Mouse (Mus musculus) liver, postnatal 0 days (tissue): ENCODE measurements around the gene Wwox. TPM values are rescaled to one million over a fixed set of nuclear protein-coding genes. Genes with fewer than 3 reads are reported as not detected.

Source experiments
- ATAC-seq: fragments of 200-750 bp; cut with Nextera tagmentation; 2 replicates; pipeline ENCODE4 v1.8.0; 2017; ENCODE audit warnings: mild to moderate bottlenecking, moderate library complexity
- DNase-seq: peaks from one replicate; pipeline ENCODE4 v3.0.0-alpha.2; 2016
- H3K27ac ChIP-seq: fragments of 300-500 bp; sonication (generic); 2 replicates; pipeline ENCODE4 v1.5.1; 2014; ENCODE audit warnings: antibody characterized with exemption, moderate library complexity, mild to moderate bottlenecking, low read depth
- H3K27me3 ChIP-seq: fragments of 300-500 bp; sonication (generic); 2 replicates; pipeline ENCODE4 v1.6.1; 2014; ENCODE audit warnings: low read length, control low read depth, mixed read lengths; ENCODE audit not compliant: insufficient read depth
- H3K36me3 ChIP-seq: fragments of 300-500 bp; sonication (generic); replicated peaks from 2 replicates; pipeline ENCODE4 v1.6.1; 2014; ENCODE audit warnings: mild to moderate bottlenecking, control low read depth, low read length, moderate library complexity, mixed read lengths; ENCODE audit not compliant: insufficient read depth
- H3K4me1 ChIP-seq: fragments of 300-500 bp; sonication (generic); 2 replicates; pipeline ENCODE4 v1.6.1; 2014; ENCODE audit warnings: antibody characterized with exemption, mild to moderate bottlenecking, control low read depth; ENCODE audit not compliant: insufficient read depth
- H3K4me2 ChIP-seq: fragments of 300-500 bp; sonication (generic); 2 replicates; pipeline ENCODE4 v1.6.1; 2014; ENCODE audit warnings: low read depth, mild to moderate bottlenecking, low read length, moderate library complexity, mixed read lengths
- H3K4me3 ChIP-seq: fragments of 300-500 bp; sonication (generic); 2 replicates; pipeline ENCODE4 v1.5.1; 2014; ENCODE audit warnings: low read depth, low read length
- H3K9ac ChIP-seq: fragments of 300-500 bp; sonication (generic); replicated peaks from 2 replicates; pipeline ENCODE4 v1.6.1; 2014; ENCODE audit warnings: mild to moderate bottlenecking, moderate library complexity
- H3K9me3 ChIP-seq: fragments of 300-500 bp; sonication (generic); 2 replicates; pipeline ENCODE4 v1.6.1; 2016; ENCODE audit warnings: mild to moderate bottlenecking, control low read depth, low read length, mixed read lengths
- CTCF ChIP-seq: sonication (generic); IDR thresholded peaks from 2 replicates; pipeline ENCODE4 v1.5.1; 2016; ENCODE audit warnings: antibody characterized with exemption, low read depth
- EP300 ChIP-seq: IDR thresholded peaks from 2 replicates; pipeline ENCODE4 v1.6.1; 2016; ENCODE audit warnings: antibody characterized with exemption, low read depth, mild to moderate bottlenecking
- WGBS: fragments of 180-500 bp; shearing (Covaris S2); extraction: QIAGEN DNeasy Blood & Tissue Kit; methylation state at CpG from one replicate; pipeline ENCODE4 v1.1.7; 2014; ENCODE audit not compliant: insufficient replicate concordance; 5-methylcytosine and 5-hydroxymethylcytosine counted together
- polyA plus RNA-seq: library from polyadenylated mRNA; unstranded; fragments of >200 nt; fragmentation: Nextera tagmentation; extraction: Ambion mirVana; gene quantifications from 2 replicates; pipeline ENCODE4 v1.2.1, GENCODE M21; 2015

The Wwox gene
- polyA plus RNA-seq, 1 experiment from 2014 or later: 3.9 TPM

- WGBS: 76% methylated on average over 8 of the region's 8 CpGs
These were observed 21.7 kb upstream of the Wwox start, which contains the start of gene Clec3a for GRCm38 (mm10) chr8:114417786-114418185. TSS of gene Clec3a (plus strand) at chr8:114418086.

DNA sequence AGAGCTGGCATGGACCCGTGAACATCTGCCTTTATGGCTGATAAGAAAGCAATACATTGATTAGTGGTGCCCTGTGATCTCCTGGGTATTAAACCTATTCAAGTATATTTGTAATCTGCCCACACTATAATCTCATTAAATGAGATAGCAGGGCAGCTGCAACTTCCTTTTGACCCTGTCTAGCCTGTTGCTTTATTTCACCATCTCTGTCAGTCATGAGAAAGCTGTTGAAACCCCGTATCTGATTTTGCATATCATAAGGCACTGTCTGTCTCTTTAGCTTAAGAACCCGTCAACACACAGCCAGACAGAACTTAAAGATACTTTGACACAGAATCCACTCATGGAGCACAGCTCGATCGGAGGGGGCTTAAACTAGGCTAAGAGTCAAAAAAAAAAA lies 21.0 kb upstream of the Wwox start:
- DNase-seq: no peak
- no peak for ATAC-seq
- H3K4me1 ChIP-seq: no peaks in the 10 kb centered on the region
- H3K9me3 ChIP-seq: no peaks in the 10 kb centered on the region
- H3K4me3 ChIP-seq: no peak overlapping the region
- H3K27ac ChIP-seq: no peak overlapping the region
- no peaks in the 10 kb centered on the region for H3K36me3 ChIP-seq
- no peaks in the 10 kb centered on the region for H3K27me3 ChIP-seq
- 56% methylated on average over 5 of the region's 5 CpGs for WGBS
- TF ChIP-seq EP300 (no peak), CTCF (no peak)
- no peak overlapping the region for H3K4me2 ChIP-seq
- H3K9ac ChIP-seq: no peak overlapping the region

More at GRCm38 (mm10) chr8:114417786-114418185, 21.7 kb upstream of the Wwox start, which contains the start of gene Clec3a:
- no peaks in the 10 kb centered on the region for H3K27me3 ChIP-seq
- H3K9ac ChIP-seq: no peak within 1 kb of the TSS
- no peak within 1 kb of the TSS for H3K4me2 ChIP-seq
- ATAC-seq: no peak
- no peaks in the 10 kb centered on the region for H3K4me1 ChIP-seq
- no peaks in the 10 kb centered on the region for H3K36me3 ChIP-seq
- TF ChIP-seq CTCF: no peak
- no peak for TF ChIP-seq EP300
- DNase-seq: no peak
- no peak within 1 kb of the TSS for H3K4me3 ChIP-seq
- H3K27ac ChIP-seq: no peak within 1 kb of the TSS
- no peaks in the 10 kb centered on the region for H3K9me3 ChIP-seq

- Histone ChIP-seq H3K4me3 (no peak overlapping the region), H3K4me1 (no peaks in the 10 kb centered on the region), H3K36me3 (no peaks in the 10 kb centered on the region), H3K4me2 (no peak overlapping the region), H3K9ac (no peak overlapping the region), H3K9me3 (no peaks in the 10 kb centered on the region), H3K27ac (no peak overlapping the region), H3K27me3 (no peaks in the 10 kb centered on the region)
- 43% methylated on average over 6 of the region's 6 CpGs for WGBS
- DNase-seq (no peak), ATAC-seq (no peak)
- no peak for TF ChIP-seq EP300
- no peak for TF ChIP-seq CTCF
These were observed 20.6 kb upstream of the Wwox start for GRCm38 (mm10) chr8:114418904-114419303.

DNA sequence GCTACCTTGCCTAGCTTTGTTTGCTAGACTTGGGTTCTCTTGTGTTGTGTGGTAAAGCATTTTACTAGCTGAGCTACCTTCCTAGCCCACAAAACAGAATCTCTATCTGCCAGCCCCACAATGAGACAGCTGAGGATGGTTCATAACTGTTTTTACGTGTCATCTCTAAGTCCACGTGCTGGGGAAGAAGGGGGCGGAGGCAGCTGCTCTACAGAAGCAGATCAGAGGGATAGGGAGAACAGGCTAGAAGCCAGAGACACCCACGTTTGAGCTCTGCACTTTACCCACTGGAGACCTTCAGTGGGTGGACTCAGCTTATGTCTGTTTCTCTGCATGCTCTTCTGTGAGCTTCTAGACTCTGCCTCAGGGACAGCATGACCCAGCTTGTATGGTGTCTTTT lies 17.9 kb upstream of the Wwox start:
- no peaks in the 10 kb centered on the region for H3K4me1 ChIP-seq
- no peaks in the 10 kb centered on the region for H3K36me3 ChIP-seq
- no peak for DNase-seq
- TF ChIP-seq CTCF: no peak
- H3K4me2 ChIP-seq: no peak overlapping the region
- no peaks in the 10 kb centered on the region for H3K9me3 ChIP-seq
- H3K27ac ChIP-seq: no peak overlapping the region
- no peak for ATAC-seq
- no peaks in the 10 kb centered on the region for H3K27me3 ChIP-seq
- no peak overlapping the region for H3K9ac ChIP-seq
- no peak overlapping the region for H3K4me3 ChIP-seq
- 57% methylated on average over 4 of the region's 4 CpGs for WGBS

GRCm38 (mm10) chr8:114438236-114438635 lies 1.2 kb upstream of the Wwox start:
- Histone ChIP-seq H3K4me2 (no peak overlapping the region), H3K4me3 (no peak overlapping the region), H3K27ac (no peak overlapping the region), H3K36me3 (no peaks in the 10 kb centered on the region), H3K9me3 (no peaks in the 10 kb centered on the region), H3K9ac (no peak overlapping the region), H3K27me3 (no peaks in the 10 kb centered on the region), H3K4me1 (peaks cover 9% of the 10 kb centered on the region; the same call in 1 of the 2 replicates)
- DNase-seq: peak; percentile 72
- 6% methylated on average over 6 of the region's 6 CpGs for WGBS
- peak; percentile 89 for TF ChIP-seq CTCF
- no peak for TF ChIP-seq EP300
- no peak for ATAC-seq

DNA sequence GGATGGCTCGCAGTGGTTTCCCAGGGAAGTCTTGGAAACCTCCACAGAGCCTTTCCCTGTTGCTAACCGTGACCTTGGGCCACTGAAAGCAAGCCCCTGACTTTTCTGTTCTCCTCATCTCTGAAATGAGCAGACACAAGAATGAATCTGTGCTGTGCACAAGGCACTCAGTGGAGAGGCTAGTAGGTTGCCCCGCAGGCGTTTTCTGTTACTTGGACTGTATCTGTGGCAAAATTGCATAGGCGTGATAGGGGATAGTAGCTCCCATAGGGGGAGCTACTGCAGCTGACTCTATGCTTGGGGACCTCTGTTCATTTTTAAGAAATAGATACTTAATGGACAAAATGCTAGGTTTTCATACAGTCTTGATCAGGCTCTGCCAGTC lies 742 bp downstream of the Wwox start:
- ATAC-seq: no peak
- Histone ChIP-seq H3K27ac (no peak overlapping the region), H3K36me3 (no peaks in the 10 kb centered on the region), H3K4me1 (peaks cover 9% of the 10 kb centered on the region; the same call in 1 of the 2 replicates), H3K4me3 (peak overlapping the region; percentile 83), H3K4me2 (peak overlapping the region; percentile 97), H3K27me3 (no peaks in the 10 kb centered on the region), H3K9me3 (no peaks in the 10 kb centered on the region), H3K9ac (peak overlapping the region; percentile 75; the same call in 1 of the 2 replicates)
- WGBS: 17% methylated on average over 5 of the region's 5 CpGs
- no peak for DNase-seq
- TF ChIP-seq CTCF (peak; percentile 15; the same call in 1 of the 2 replicates), EP300 (no peak)

DNA sequence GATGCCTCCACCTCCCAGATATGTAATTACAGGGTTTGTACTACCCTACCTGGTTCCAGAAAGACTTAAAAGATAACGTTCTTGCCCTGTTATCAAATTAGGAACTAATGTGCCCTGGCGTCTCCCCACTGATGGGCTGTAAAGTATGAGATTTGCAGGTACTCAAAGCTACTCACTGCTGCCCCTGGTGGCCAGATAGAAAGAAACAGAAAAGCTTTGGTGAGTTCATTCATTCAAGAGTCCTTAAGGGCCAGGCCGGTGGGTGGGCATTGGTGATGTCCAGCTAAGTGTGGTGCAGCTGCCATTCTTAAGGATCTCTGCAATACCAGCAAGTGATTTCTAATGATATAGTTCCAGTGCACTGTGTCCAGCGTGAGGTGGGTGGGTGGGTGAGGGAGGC lies 2.2 kb downstream of the Wwox start:
- H3K9ac ChIP-seq: no peak overlapping the region
- WGBS: 63% methylated on average over 4 of the region's 4 CpGs
- no peak overlapping the region for H3K27ac ChIP-seq
- ATAC-seq (no peak), DNase-seq (peak; percentile 59)
- no peak overlapping the region for H3K4me3 ChIP-seq
- no peaks in the 10 kb centered on the region for H3K27me3 ChIP-seq
- peaks cover 9% of the 10 kb centered on the region; the same call in 1 of the 2 replicates for H3K4me1 ChIP-seq
- H3K9me3 ChIP-seq: no peaks in the 10 kb centered on the region
- H3K4me2 ChIP-seq: no peak overlapping the region
- 0 out of 2 replicates have a peak, but pooled peaks cover 2% of the 10 kb centered on the region for H3K36me3 ChIP-seq
- TF ChIP-seq CTCF: peak; percentile 75
- no peak for TF ChIP-seq EP300
